Mouse (Mus musculus): ENCODE data around the gene Zp3.

- no peak for TF ChIP-seq CTCF (IDR thresholded peaks at IDR 0.05; ENCODE audit: borderline replicate concordance, insufficient read depth, low read length)
- no peak for TF ChIP-seq POLR2A (IDR thresholded peaks at IDR 0.05; ENCODE audit: low read depth, low read length)
Measured at GRCm38 (mm10) chr5:136027612-136028311, 47.9 kb downstream of the Zp3 start.
